Mouse (Mus musculus) stomach, embryonic 15.5 days (tissue): ENCODE measurements around the gene Mfrp. TPM values are rescaled to one million over a fixed set of nuclear protein-coding genes. Genes with fewer than 3 reads are reported as not detected.
A peak's percentile ranks its signal among the peaks of the same experiment; 100 is the strongest.

Experiments
- ATAC-seq: fragments of 200-750 bp; cut with Nextera tagmentation; 2 replicates; pipeline ENCODE4 v1.8.0; 2017; ENCODE audit warnings: low read depth, moderate number of reproducible peaks, moderate TSS enrichment; ENCODE audit not compliant: insufficient read depth, low FRiP score
- H3K27ac ChIP-seq: fragments of 300-500 bp; sonication (generic); 2 replicates; pipeline ENCODE4 v1.5.1; 2015; ENCODE audit warnings: mild to moderate bottlenecking, inconsistent platforms
- H3K27me3 ChIP-seq: fragments of 300-500 bp; sonication (generic); replicated peaks from 2 replicates; pipeline ENCODE4 v1.6.1; 2015; ENCODE audit warnings: inconsistent platforms
- H3K36me3 ChIP-seq: fragments of 300-500 bp; sonication (generic); 2 replicates; pipeline ENCODE4 v1.6.1; 2015; ENCODE audit warnings: inconsistent platforms
- H3K4me1 ChIP-seq: fragments of 300-500 bp; sonication (generic); 2 replicates; pipeline ENCODE4 v1.6.1; 2015; ENCODE audit warnings: inconsistent platforms
- H3K4me2 ChIP-seq: fragments of 300-500 bp; sonication (generic); 2 replicates; pipeline ENCODE4 v1.6.1; 2015; ENCODE audit warnings: mild to moderate bottlenecking, inconsistent platforms
- H3K4me3 ChIP-seq: fragments of 300-500 bp; sonication (generic); replicated peaks from 2 replicates; pipeline ENCODE4 v1.5.1; 2015; ENCODE audit warnings: inconsistent platforms
- H3K9ac ChIP-seq: fragments of 300-500 bp; sonication (generic); 2 replicates; pipeline ENCODE4 v1.6.1; 2015; ENCODE audit warnings: inconsistent platforms
- H3K9me3 ChIP-seq: fragments of 300-500 bp; sonication (generic); 2 replicates; pipeline ENCODE4 v1.6.1; 2016; ENCODE audit warnings: inconsistent platforms
- WGBS: fragments of 180-500 bp; shearing (Covaris S2); methylation state at CpG from one replicate; pipeline ENCODE4 v1.1.7; 2015; 5-methylcytosine and 5-hydroxymethylcytosine counted together
- polyA plus RNA-seq: library from polyadenylated mRNA; unstranded; fragments of >200 nt; fragmentation: Nextera tagmentation; extraction: Ambion mirVana; gene quantifications from 2 replicates; pipeline ENCODE4 v1.2.1, GENCODE M21; 2015

The Mfrp gene
- polyA plus RNA-seq, 1 experiment from 2014 or later: 0.18 TPM

DNA sequence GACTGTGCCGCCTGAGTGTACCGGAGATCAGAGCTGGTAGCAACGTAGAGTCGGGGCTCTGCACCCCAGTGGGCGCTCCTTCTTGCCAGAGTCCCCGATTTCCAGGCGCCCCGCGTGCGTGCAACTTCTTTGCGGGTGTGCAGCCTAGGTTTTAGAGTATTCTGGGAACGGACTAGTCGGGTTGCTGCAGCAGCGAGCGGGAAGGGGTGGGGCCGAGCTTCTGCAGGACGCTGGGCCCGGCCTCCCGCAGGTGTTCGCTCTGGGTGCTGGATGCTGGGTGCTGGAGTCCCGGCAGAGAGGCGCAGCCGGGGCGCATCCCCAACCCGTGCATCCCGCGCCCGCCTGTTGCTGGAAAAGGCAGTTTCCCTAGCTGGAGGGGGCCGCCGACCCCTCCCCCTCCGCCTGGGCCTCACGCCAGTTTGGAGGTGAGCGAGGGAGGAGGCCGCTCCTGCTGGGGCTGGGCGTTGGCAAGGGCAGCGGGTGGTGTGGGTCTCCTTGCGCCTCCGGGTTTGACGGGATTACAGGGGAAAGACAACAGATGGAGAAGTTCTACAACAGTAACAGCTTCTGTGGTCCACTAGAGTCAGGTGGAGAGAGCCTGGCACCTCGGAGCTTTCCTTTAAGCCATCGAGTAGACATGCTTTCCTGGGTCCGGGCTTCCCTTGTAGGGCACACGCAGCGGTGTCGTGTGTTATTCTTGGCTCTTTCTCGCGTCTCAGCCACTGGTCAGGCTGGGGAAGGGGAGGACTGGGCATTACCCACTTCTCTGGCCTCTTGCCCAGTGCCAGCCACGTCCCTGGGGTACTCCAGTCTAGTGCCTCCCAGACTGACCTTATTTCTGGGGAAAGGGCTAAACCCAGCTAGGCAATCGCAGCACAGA is 33.6 kb downstream of the Mfrp start:
- Histone ChIP-seq H3K4me2 (peak overlapping the region; percentile 92), H3K9me3 (no peaks in the 10 kb centered on the region), H3K4me1 (peaks cover 28% of the 10 kb centered on the region), H3K27ac (peak overlapping the region; percentile 80), H3K9ac (peak overlapping the region; percentile 78), H3K36me3 (no peaks in the 10 kb centered on the region), H3K4me3 (peak overlapping the region; percentile 65), H3K27me3 (no peaks in the 10 kb centered on the region)
- WGBS: 2% methylated on average over 49 of the region's 49 CpGs
- no peak for ATAC-seq

DNA sequence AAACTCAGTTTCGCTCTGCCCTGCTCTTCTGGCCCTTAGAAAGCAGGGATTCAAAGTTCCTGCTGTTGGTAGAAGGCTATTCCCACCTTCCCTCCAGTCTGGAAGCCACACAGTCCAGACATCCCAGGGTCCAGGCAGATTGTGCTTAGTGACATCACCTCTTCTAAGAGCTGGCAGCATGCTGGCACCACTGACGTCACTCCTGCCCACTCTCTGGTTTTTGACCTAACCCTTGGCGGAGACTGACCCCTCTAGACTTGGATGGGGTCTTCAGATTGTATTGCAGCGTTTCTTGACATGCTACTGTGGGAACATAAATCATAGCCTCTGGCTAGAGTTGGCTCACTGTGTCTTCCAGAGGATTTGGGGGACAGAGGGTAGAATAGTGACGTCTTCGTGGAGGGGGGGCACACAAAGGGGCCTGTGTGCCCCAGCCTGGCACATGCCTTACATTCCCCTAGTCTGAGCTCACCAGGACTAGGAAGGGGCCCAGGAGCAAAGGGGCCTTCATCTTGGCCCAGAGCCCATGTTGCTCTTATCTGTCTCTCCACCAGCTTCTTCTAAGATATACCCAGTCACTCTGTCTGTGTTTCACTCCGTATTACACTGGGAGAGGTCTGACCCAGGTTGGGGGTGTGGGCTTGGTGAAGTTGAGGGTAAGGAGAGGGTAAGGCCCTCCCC is 34.3 kb downstream of the Mfrp start:
- 0 out of 2 replicates have a peak overlapping the region, but pooled peaks have one; percentile 78 for H3K9ac ChIP-seq
- peak overlapping the region; percentile 65 for H3K4me3 ChIP-seq
- H3K4me1 ChIP-seq: peaks cover 20% of the 10 kb centered on the region
- peak overlapping the region; percentile 80; the same call in 1 of the 2 replicates for H3K27ac ChIP-seq
- H3K4me2 ChIP-seq: peak overlapping the region; percentile 92
- peak; percentile 13; the same call in 1 of the 2 replicates for ATAC-seq
- H3K27me3 ChIP-seq: no peaks in the 10 kb centered on the region
- H3K36me3 ChIP-seq: no peaks in the 10 kb centered on the region
- 42% methylated on average over 7 of the region's 7 CpGs for WGBS
- H3K9me3 ChIP-seq: no peaks in the 10 kb centered on the region

DNA sequence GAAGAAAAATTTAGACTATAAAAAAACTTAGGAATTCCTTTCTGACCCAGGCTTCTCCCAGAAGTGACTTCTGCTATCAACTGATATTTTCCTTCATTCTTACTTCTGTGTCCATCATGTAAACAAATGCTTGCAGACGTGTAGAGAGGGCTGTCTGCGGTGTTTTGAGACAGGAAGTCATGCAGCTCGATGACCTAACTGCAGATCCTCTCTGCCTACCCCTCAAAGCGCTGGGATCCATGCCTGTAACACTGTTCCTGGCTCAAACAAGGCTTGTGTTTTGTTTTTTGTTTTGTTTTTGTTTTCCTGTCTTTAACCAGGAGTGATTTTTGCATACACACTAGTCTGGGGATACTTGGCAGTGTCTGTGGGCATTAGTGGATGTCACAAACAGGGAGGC is 36.3 kb downstream of the Mfrp start:
- no peak overlapping the region for H3K27ac ChIP-seq
- no peak for ATAC-seq
- no peak overlapping the region for H3K4me3 ChIP-seq
- no peak overlapping the region for H3K9ac ChIP-seq
- H3K36me3 ChIP-seq: 0 out of 2 replicates have a peak, but pooled peaks cover 3% of the 10 kb centered on the region
- H3K4me1 ChIP-seq: peaks cover 16% of the 10 kb centered on the region
- no peaks in the 10 kb centered on the region for H3K9me3 ChIP-seq
- no peak overlapping the region for H3K4me2 ChIP-seq
- WGBS: 44% methylated on average over 4 of the region's 4 CpGs
- no peaks in the 10 kb centered on the region for H3K27me3 ChIP-seq

DNA sequence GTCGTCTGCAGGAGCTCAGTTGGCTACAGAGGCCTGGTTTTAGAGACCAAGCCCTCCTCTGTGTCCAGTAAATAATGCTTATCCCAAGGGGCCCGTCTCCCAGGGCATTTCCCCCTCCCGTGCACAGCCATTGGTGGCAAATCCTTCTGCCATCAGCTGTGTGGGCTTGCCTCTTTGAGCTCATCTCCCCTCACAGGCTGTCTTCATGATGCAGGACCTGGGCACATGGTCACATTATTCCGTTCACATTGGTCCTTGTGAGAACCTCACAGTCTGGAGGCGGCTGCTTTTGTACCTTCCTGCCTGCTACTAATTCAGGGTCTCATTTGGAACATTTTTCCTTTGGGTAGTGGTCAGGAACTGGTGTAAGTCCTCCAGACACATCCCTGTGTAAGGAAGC is 40.4 kb downstream of the Mfrp start:
- no peak for ATAC-seq
- Histone ChIP-seq H3K9me3 (no peaks in the 10 kb centered on the region), H3K4me2 (no peak overlapping the region), H3K27ac (no peak overlapping the region), H3K36me3 (peaks cover 14% of the 10 kb centered on the region; the same call in 1 of the 2 replicates), H3K9ac (no peak overlapping the region), H3K4me3 (no peak overlapping the region), H3K4me1 (no peaks in the 10 kb centered on the region), H3K27me3 (no peaks in the 10 kb centered on the region)
- 63% methylated on average over 5 of the region's 5 CpGs for WGBS

DNA sequence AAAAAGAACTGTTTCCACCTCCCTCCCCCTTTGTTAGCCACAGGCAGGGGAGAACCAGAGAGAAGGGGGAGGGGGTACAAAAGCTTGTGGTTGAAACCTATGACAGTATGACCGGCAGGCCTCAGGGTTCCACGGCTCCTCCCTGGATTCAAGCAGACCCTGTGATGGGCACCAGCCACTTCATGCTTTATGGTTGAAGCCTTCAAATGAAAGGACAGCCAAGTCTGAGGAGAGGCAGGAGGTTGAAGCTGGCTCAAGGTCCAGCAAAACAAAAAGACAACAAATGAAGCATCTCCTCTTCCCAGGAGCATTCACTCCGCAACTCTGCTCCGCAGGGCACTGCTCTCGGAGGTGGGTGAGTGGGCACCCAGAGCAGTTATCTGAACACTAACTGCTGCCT is 41.9 kb downstream of the Mfrp start:
- H3K4me1 ChIP-seq: no peaks in the 10 kb centered on the region
- no peak overlapping the region for H3K4me3 ChIP-seq
- 80% methylated on average over 5 of the region's 5 CpGs for WGBS
- H3K36me3 ChIP-seq: peaks cover 15% of the 10 kb centered on the region; the same call in 1 of the 2 replicates
- no peak for ATAC-seq
- H3K4me2 ChIP-seq: no peak overlapping the region
- H3K9me3 ChIP-seq: no peaks in the 10 kb centered on the region
- peak overlapping the region; percentile 18; the same call in 1 of the 2 replicates for H3K27ac ChIP-seq
- no peak overlapping the region for H3K9ac ChIP-seq
- H3K27me3 ChIP-seq: no peaks in the 10 kb centered on the region

DNA sequence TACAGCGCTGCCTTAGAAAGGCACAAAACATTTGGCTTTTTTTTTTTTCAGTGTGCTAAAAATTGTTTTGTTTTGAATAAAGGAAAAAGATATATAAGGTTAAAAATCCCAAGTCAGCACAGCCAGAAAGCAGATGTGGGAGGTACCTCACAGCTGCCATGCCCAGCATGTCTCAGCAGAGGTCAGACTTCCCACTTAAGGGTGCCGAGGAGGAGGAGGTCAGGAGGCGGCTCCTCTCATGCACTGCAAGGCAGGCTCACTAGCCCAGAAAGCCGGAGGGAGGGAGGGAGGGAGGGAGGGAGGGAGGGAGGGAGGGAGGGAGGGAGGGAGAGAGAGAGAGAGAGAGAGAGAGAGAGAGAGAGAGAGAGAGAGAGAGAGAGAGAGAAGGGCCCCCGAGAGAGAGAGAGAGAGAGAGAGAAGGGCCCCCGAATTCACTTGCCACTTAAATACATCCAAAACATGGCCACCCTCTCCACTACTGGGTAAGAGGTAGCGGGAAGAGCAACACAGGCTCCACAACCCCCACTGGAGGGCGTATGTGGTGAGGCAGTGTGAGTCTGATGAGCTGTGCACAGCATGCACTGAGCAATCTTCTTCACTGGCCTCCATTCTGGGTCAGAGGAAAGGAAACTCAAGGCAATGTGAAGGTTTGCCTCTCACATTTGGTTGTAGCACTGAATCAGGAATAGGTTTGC is 42.6 kb downstream of the Mfrp start:
- Histone ChIP-seq H3K4me2 (no peak overlapping the region), H3K9me3 (no peaks in the 10 kb centered on the region), H3K36me3 (peaks cover 17% of the 10 kb centered on the region; the same call in 1 of the 2 replicates), H3K27ac (no peak overlapping the region), H3K27me3 (no peaks in the 10 kb centered on the region), H3K9ac (no peak overlapping the region), H3K4me1 (no peaks in the 10 kb centered on the region), H3K4me3 (no peak overlapping the region)
- ATAC-seq: peak; percentile 47; the same call in 1 of the 2 replicates
- 38% methylated on average over 7 of the region's 8 CpGs for whole genome bisulfite sequencing

DNA sequence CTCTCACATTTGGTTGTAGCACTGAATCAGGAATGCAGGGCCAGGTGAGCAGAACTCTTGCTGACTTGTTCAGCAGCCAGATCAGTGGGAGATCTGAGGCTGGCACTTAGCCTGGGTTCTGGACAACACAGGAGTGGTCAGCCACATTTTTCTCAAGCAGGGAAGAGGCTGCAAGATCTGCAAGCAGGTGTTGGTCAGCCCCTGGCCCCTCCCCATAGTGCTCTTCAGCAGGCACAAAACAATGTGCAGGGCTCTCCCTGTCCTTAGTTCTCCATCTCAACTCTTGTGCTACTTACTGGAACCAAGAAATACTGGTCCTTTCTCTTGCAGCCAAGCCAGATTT is 43.2 kb downstream of the Mfrp start:
- no peaks in the 10 kb centered on the region for H3K9me3 ChIP-seq
- H3K4me3 ChIP-seq: no peak overlapping the region
- H3K4me1 ChIP-seq: no peaks in the 10 kb centered on the region
- ATAC-seq: no peak
- no peak overlapping the region for H3K9ac ChIP-seq
- peaks cover 17% of the 10 kb centered on the region; the same call in 1 of the 2 replicates for H3K36me3 ChIP-seq
- H3K4me2 ChIP-seq: no peak overlapping the region
- no peak overlapping the region for H3K27ac ChIP-seq
- no peaks in the 10 kb centered on the region for H3K27me3 ChIP-seq

DNA sequence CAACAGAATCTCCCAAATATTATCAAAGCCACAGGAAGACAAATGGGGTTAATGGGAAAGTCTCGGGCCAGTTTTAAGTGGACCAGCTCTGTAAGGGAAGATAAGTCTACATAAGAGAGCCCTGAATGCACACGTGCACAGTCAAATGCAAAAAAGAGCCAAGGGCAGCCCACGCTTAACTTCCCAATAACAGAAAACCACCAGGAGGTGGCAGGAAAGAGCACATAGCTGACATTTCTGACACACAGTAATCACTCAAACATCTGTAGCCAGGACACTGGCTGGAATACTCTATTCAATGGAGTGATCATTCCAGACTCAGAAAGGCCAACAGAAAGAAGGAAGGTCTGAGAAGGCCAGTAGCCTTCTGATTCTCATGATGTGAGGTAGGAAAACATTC is 45.8 kb downstream of the Mfrp start:
- H3K4me3 ChIP-seq: no peak overlapping the region
- no peak overlapping the region for H3K4me2 ChIP-seq
- no peak for ATAC-seq
- H3K9me3 ChIP-seq: no peaks in the 10 kb centered on the region
- no peak overlapping the region for H3K27ac ChIP-seq
- peaks cover 27% of the 10 kb centered on the region for H3K36me3 ChIP-seq
- no peaks in the 10 kb centered on the region for H3K4me1 ChIP-seq
- H3K27me3 ChIP-seq: no peaks in the 10 kb centered on the region
- WGBS: 64% methylated on average over 3 of the region's 3 CpGs
- no peak overlapping the region for H3K9ac ChIP-seq

Other genes starting within 250 kb of the Mfrp start
- gene Thy1, start 58.3 kb upstream of the Mfrp start, polyA plus RNA-seq: 1.1 and 1.4 TPM in 2 replicates
- gene Usp2, start 34.7 kb upstream of the Mfrp start, polyA plus RNA-seq: 12.0 and 12.9 TPM in 2 replicates
- gene C1qtnf5, start 5.5 kb downstream of the Mfrp start, polyA plus RNA-seq: 2.8 and 3.3 TPM in 2 replicates
- 0.14 and 0.18 TPM in 2 replicates for gene Gm49380, start 11.8 kb downstream of the Mfrp start, polyA plus RNA-seq
- gene Rnf26, start 11.8 kb downstream of the Mfrp start, polyA plus RNA-seq: 59.9 and 60.8 TPM in 2 replicates
- 38.3 and 43.0 TPM in 2 replicates for gene Mcam, start 32.7 kb downstream of the Mfrp start, polyA plus RNA-seq
- 12.4 and 13.6 TPM in 2 replicates for gene Cbl, start 132.3 kb downstream of the Mfrp start, polyA plus RNA-seq
- 0.23 TPM in 1 of 2 replicates, not detected in the other for gene Ccdc153, start 138.9 kb downstream of the Mfrp start, polyA plus RNA-seq
- gene Pdzd3, start 149.7 kb downstream of the Mfrp start, polyA plus RNA-seq: 2.5 and 2.9 TPM in 2 replicates
- 8.9 TPM in 2 replicates for gene Nlrx1, start 166.9 kb downstream of the Mfrp start, polyA plus RNA-seq
- 4.6 and 5.1 TPM in 2 replicates for gene Abcg4, start 186.9 kb downstream of the Mfrp start, polyA plus RNA-seq
- gene Hinfp, start 203.9 kb downstream of the Mfrp start, polyA plus RNA-seq: 20.3 and 21.4 TPM in 2 replicates
- 7.9 and 10.1 TPM in 2 replicates for gene C2cd2l, start 218.6 kb downstream of the Mfrp start, polyA plus RNA-seq
- gene Dpagt1, start 224.3 kb downstream of the Mfrp start, polyA plus RNA-seq: 33.2 and 33.5 TPM in 2 replicates
- 260 and 267 TPM in 2 replicates for gene H2afx, start 233.0 kb downstream of the Mfrp start, polyA plus RNA-seq
- gene Hmbs, start 242.5 kb downstream of the Mfrp start, polyA plus RNA-seq: 155 and 202 TPM in 2 replicates